Mouse (Mus musculus): ENCODE data around the gene Ryk. TPM values are rescaled to one million over a fixed set of nuclear protein-coding genes. Genes with fewer than 3 reads are reported as not detected.

Ryk gene
- 33.4 and 35.1 TPM in 2 replicates for polyA plus RNA-seq (2014; fragmentation: Nextera tagmentation; extraction: Ambion mirVana)

GRCm38 (mm10) chr9:102834742-102835591 lies at the start of gene Ryk:
Gene Ryk, plus strand, starts transcription at chr9:102834917.
- no peaks in the 10 kb centered on the region for H3K27me3 ChIP-seq (ENCODE audit: insufficient read depth, low read length)
- under 1% methylated on average over 108 of the region's 119 CpGs for WGBS
- peak within 1 kb of the TSS; percentile 65 for H3K4me2 ChIP-seq
- H3K9ac ChIP-seq: peak within 1 kb of the TSS; percentile 96
- H3K4me3 ChIP-seq (ENCODE audit: low read depth, low read length): peak within 1 kb of the TSS; percentile 97
- no peaks in the 10 kb centered on the region for H3K9me3 ChIP-seq (ENCODE audit: low read depth, low read length)
- DNase-seq (peak; percentile 91), ATAC-seq (ENCODE audit: insufficient read depth) (peak; percentile 86)
- peak within 1 kb of the TSS; percentile 86 for H3K27ac ChIP-seq (ENCODE audit: low read depth)
- TF ChIP-seq CTCF (IDR thresholded peaks at IDR 0.05; ENCODE audit: low read depth): no peak
- H3K36me3 ChIP-seq (ENCODE audit: insufficient read depth): no peaks in the 10 kb centered on the region
- H3K4me1 ChIP-seq (ENCODE audit: insufficient read depth): peaks cover 19% of the 10 kb centered on the region

- DNase-seq: no peak
- Histone ChIP-seq H3K27ac (ENCODE audit: low read depth) (no peak overlapping the region), H3K9me3 (ENCODE audit: low read depth, low read length) (no peaks in the 10 kb centered on the region), H3K4me3 (ENCODE audit: low read depth, low read length) (no peak overlapping the region), H3K4me2 (no peak overlapping the region), H3K4me1 (ENCODE audit: insufficient read depth) (no peaks in the 10 kb centered on the region), H3K36me3 (ENCODE audit: insufficient read depth) (no peaks in the 10 kb centered on the region), H3K27me3 (ENCODE audit: insufficient read depth, low read length) (no peaks in the 10 kb centered on the region), H3K9ac (no peak overlapping the region)
- whole genome bisulfite sequencing: 59% methylated on average over 3 of the region's 3 CpGs
- no peak for TF ChIP-seq CTCF (IDR thresholded peaks at IDR 0.05; ENCODE audit: low read depth)
- no peak for ATAC-seq (ENCODE audit: insufficient read depth)
Measured at GRCm38 (mm10) chr9:102789491-102789890, 45.2 kb upstream of the Ryk start.

- H3K36me3 ChIP-seq (ENCODE audit: insufficient read depth): no peaks in the 10 kb centered on the region
Measured at GRCm38 (mm10) chr9:102791845-102792244, 42.9 kb upstream of the Ryk start.

GRCm38 (mm10) chr9:102792836-102793235 lies 41.9 kb upstream of the Ryk start:
- no peaks in the 10 kb centered on the region for H3K4me1 ChIP-seq (ENCODE audit: insufficient read depth)
- WGBS: 68% methylated on average over 15 of the region's 15 CpGs
- H3K9ac ChIP-seq: no peak overlapping the region
- H3K36me3 ChIP-seq (ENCODE audit: insufficient read depth): no peaks in the 10 kb centered on the region
- H3K4me2 ChIP-seq: no peak overlapping the region
- ATAC-seq (ENCODE audit: insufficient read depth) (no peak), DNase-seq (no peak)
- no peaks in the 10 kb centered on the region for H3K9me3 ChIP-seq (ENCODE audit: low read depth, low read length)
- H3K27ac ChIP-seq (ENCODE audit: low read depth): no peak overlapping the region
- no peak for TF ChIP-seq CTCF (IDR thresholded peaks at IDR 0.05; ENCODE audit: low read depth)
- H3K27me3 ChIP-seq (ENCODE audit: insufficient read depth, low read length): no peaks in the 10 kb centered on the region
- H3K4me3 ChIP-seq (ENCODE audit: low read depth, low read length): no peak overlapping the region

More at GRCm38 (mm10) chr9:102791845-102792244, 42.9 kb upstream of the Ryk start:
- TF ChIP-seq CTCF (IDR thresholded peaks at IDR 0.05; ENCODE audit: low read depth): no peak
- no peak for ATAC-seq (ENCODE audit: insufficient read depth)
- H3K27ac ChIP-seq (ENCODE audit: low read depth): no peak overlapping the region
- no peak overlapping the region for H3K9ac ChIP-seq
- H3K4me3 ChIP-seq (ENCODE audit: low read depth, low read length): no peak overlapping the region
- no peak for DNase-seq
- H3K4me1 ChIP-seq (ENCODE audit: insufficient read depth): no peaks in the 10 kb centered on the region
- no peaks in the 10 kb centered on the region for H3K9me3 ChIP-seq (ENCODE audit: low read depth, low read length)
- no peaks in the 10 kb centered on the region for H3K27me3 ChIP-seq (ENCODE audit: insufficient read depth, low read length)
- WGBS: 57% methylated on average over 9 of the region's 9 CpGs
- H3K4me2 ChIP-seq: peak overlapping the region; percentile 38; the same call in 1 of the 2 replicates

GRCm38 (mm10) chr9:102793286-102793809 lies 41.4 kb upstream of the Ryk start:
- no peak for ATAC-seq (ENCODE audit: insufficient read depth)
- H3K27me3 ChIP-seq (ENCODE audit: insufficient read depth, low read length): no peaks in the 10 kb centered on the region
- H3K4me3 ChIP-seq (ENCODE audit: low read depth, low read length): no peak overlapping the region
- H3K4me2 ChIP-seq: no peak overlapping the region
- no peaks in the 10 kb centered on the region for H3K9me3 ChIP-seq (ENCODE audit: low read depth, low read length)
- no peaks in the 10 kb centered on the region for H3K36me3 ChIP-seq (ENCODE audit: insufficient read depth)
- H3K27ac ChIP-seq (ENCODE audit: low read depth): no peak overlapping the region
- H3K9ac ChIP-seq: no peak overlapping the region
- 57% methylated on average over 12 of the region's 12 CpGs for WGBS
- TF ChIP-seq CTCF (IDR thresholded peaks at IDR 0.05; ENCODE audit: low read depth): no peak
- H3K4me1 ChIP-seq (ENCODE audit: insufficient read depth): no peaks in the 10 kb centered on the region
- no peak for DNase-seq

- Histone ChIP-seq H3K4me1 (ENCODE audit: insufficient read depth) (no peaks in the 10 kb centered on the region), H3K4me2 (no peak overlapping the region), H3K27ac (ENCODE audit: low read depth) (no peak overlapping the region), H3K9me3 (ENCODE audit: low read depth, low read length) (no peaks in the 10 kb centered on the region), H3K9ac (no peak overlapping the region), H3K4me3 (ENCODE audit: low read depth, low read length) (no peak overlapping the region), H3K27me3 (ENCODE audit: insufficient read depth, low read length) (no peaks in the 10 kb centered on the region), H3K36me3 (ENCODE audit: insufficient read depth) (no peaks in the 10 kb centered on the region)
- no peak for ATAC-seq (ENCODE audit: insufficient read depth)
- no peak for TF ChIP-seq CTCF (IDR thresholded peaks at IDR 0.05; ENCODE audit: low read depth)
- 73% methylated on average over 4 of the region's 4 CpGs for WGBS
- no peak for DNase-seq
Measured at GRCm38 (mm10) chr9:102798406-102798805, 36.3 kb upstream of the Ryk start.

- Histone ChIP-seq H3K27me3 (ENCODE audit: insufficient read depth, low read length) (no peaks in the 10 kb centered on the region), H3K9me3 (ENCODE audit: low read depth, low read length) (no peaks in the 10 kb centered on the region), H3K4me2 (0 out of 2 replicates have a peak overlapping the region, but pooled peaks have one; percentile 3), H3K36me3 (ENCODE audit: insufficient read depth) (no peaks in the 10 kb centered on the region), H3K9ac (no peak overlapping the region), H3K4me1 (ENCODE audit: insufficient read depth) (peaks cover 3% of the 10 kb centered on the region; the same call in 1 of the 2 replicates), H3K27ac (ENCODE audit: low read depth) (peak overlapping the region; percentile 56; the same call in 1 of the 2 replicates), H3K4me3 (ENCODE audit: low read depth, low read length) (no peak overlapping the region)
- peak; percentile 65; the same call in 1 of the 2 replicates for ATAC-seq (ENCODE audit: insufficient read depth)
- DNase-seq: peak; percentile 79
- TF ChIP-seq CTCF (IDR thresholded peaks at IDR 0.05; ENCODE audit: low read depth): no peak
- WGBS: 41% methylated on average over 10 of the region's 10 CpGs
Measured at GRCm38 (mm10) chr9:102806056-102806573, 28.6 kb upstream of the Ryk start.

Data from lung, embryonic 14.5 days (tissue).